Mouse (Mus musculus) CD4-positive, CD25-positive, alpha-beta regulatory T cell, adult 4 months (primary cell): ENCODE measurements around the gene P3h3. TPM values are rescaled to one million over a fixed set of nuclear protein-coding genes. Genes with fewer than 3 reads are reported as not detected.
"Not testable (repeated sequence)": the region's sequence is repeated elsewhere in the genome, so short reads cannot be mapped to it uniquely, and the experiment has no call there.

ENCODE experiments used
- ATAC-seq: one replicate; pipeline ENCODE4 v1.8.0; 2017
- polyA plus RNA-seq, 2 experiments: library from polyadenylated mRNA; unstranded; fragments of 100-300 nt; shearing (Covaris generic); gene quantifications; one replicate each; pipeline ENCODE4 v1.2.1; 2017

P3h3 gene
- polyA plus RNA-seq, result under 1 TPM in 1 of 2 experiments, not detected in 1; 0.11 TPM

GRCm38 (mm10) chr6:124856916-124857839 lies at the start of gene P3h3:
Gene P3h3 (minus strand): TSS chr6:124857752.
- ATAC-seq, result peak; percentile 85

GRCm38 (mm10) chr6:124904991-124905860 lies 47.7 kb upstream of the P3h3 start:
- no peak for ATAC-seq

- peak; percentile 6 for ATAC-seq
These were observed 46.8 kb upstream of the P3h3 start for GRCm38 (mm10) chr6:124904161-124904981.

DNA sequence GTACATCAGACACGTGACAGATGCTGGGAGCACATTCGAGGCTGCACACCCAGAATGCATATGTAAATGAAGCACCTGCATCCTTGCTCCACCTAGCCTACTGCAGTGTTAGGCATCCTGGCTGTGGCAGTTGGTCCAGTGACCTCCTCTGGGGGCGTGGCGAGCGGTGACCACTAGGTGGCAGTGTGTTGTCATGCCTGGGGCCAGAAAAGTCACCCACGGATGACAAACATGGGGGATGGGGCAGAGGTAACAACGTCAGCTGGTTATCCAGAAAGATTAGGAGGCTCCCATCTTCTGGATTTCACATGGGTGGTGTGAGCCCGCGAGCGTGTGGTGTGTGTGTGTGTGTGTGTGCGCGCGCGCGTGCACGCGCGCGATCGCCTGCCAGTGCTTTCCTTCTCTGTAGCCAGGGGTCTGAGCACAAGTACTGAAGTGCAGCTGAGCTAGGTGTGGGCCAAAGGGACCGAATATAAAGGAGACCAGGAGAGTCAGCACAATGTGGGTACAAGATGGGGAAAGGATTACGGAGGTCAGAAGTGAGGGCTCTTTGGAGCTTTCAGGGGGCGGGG lies 46.1 kb upstream of the P3h3 start:
- peak; percentile 66 for ATAC-seq

- ATAC-seq, result no peak
These were observed 44.3 kb upstream of the P3h3 start for GRCm38 (mm10) chr6:124901851-124902250.

DNA sequence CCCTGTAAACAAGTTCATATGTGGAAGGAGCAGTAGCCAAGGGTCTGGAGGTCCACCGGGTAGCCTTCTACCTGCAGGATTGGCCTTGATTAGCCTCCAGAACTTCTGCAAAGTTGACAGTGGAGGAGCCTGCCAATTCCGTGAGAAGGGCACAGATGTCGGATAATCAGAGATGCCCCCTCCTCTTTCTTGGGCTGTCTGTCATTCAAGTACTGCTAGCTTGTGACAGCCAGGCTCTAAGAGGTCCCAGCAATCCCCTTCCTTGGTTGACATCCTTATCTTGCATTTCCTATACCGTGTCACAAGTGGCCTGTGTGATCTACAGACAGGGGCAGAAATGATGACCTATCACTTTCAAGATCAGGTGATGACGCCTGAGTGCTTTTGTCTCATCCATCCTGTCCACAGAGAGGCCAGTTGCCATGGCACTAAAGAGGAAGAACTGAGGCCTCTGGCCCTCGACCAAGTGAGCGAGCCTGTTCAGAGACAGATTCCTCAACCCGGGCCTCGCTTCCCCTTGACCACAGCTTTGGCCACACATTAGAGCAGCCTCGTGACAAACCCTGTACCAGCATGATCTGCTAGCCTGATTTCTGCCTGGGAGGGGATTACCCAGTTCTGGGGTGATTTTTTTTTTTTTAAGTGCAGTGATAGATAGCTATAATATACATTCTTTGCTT lies 43.4 kb upstream of the P3h3 start:
- ATAC-seq, result peak; percentile 59

DNA sequence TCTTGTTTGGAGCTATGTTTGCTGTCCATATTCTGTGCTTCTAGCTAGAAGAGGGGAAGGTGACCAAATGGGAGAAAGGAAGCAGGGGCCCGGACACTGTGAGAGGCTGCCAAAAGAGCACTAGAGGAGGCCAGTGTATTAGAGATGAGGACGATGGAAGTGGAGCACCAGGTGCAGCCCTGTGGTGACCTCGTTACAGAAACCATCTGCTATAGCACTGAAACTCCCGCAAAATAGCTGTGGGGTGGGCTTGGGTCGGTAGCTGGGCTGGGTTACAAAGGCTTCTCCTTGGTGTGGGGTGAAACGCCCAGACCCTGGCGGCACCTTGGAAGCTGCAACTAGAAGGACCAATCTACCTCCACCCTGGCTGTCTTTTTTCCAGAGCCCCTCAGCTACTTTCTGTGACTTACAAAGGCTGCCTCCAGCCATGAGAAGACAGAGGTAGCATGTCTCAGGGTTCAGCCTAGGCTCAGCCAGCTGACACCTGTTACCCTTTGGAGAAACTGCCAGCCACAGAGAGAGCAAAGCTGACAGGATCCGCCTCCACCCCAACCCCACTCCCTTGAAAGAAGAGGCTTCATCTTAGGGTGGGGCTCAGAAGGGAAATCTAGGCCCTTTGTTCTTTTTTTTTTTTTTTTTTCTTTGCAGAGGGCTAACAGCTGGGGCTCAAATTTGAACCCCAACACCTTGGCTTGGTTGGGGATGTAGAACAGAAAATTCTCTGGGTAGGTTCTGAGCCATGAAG lies 42.7 kb upstream of the P3h3 start:
- ATAC-seq, result no peak

DNA sequence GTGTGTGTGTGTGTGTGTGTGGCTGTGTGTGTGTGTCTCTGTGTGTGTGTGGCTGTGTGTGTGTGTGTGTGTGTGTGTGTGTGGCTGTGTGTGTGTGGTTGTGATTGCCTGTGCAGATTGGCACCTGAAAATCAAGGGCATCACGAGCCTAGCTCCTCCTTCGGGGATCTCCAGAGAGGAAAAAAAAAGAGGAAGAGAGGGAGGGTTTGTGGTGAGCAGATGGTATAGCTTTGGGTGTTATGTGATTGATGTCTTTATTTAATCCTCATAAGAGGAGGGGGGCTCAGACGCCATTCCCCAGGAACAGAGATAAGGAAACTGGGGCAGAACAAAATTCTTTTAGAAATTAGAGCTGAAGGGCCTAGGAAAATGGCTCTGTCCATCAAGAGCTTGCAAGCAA lies 40.8 kb upstream of the P3h3 start:
- ATAC-seq, result peak; percentile 11

- ATAC-seq, result not testable (repeated sequence)
These were observed 36.6 kb upstream of the P3h3 start for GRCm38 (mm10) chr6:124894113-124894512.

- no peak for ATAC-seq
These were observed 33.4 kb upstream of the P3h3 start for GRCm38 (mm10) chr6:124890997-124891396.

GRCm38 (mm10) chr6:124888555-124889125 lies 31.1 kb upstream of the P3h3 start:
- ATAC-seq, result no peak

DNA sequence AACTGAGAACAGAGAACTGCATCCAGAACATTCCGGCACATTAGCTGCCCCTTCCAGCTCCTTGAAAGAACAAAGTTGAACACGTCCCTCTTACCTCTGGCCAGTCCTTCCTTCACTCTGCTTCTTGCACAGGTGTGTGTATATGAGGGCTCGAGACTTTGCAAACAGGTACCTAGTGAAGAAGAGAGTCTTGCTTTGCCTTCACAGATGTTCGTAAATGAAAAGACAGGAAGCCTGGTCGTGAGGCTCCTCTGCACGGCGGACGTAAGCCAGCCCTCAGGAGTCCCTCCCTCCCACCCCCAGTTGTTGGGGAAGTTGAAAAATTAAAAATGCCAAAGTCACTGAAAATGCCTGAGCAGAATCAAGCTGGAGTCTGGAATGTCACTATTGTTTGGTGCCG lies 30.4 kb upstream of the P3h3 start, which contains the start of gene Cd4:
Gene Cd4, minus strand, starts transcription at position 236 of the 400 bp plus-strand sequence.
- peak; percentile 36 for ATAC-seq

- peak; percentile 28 for ATAC-seq
These were observed 28.4 kb upstream of the P3h3 start for GRCm38 (mm10) chr6:124885956-124886381.

DNA sequence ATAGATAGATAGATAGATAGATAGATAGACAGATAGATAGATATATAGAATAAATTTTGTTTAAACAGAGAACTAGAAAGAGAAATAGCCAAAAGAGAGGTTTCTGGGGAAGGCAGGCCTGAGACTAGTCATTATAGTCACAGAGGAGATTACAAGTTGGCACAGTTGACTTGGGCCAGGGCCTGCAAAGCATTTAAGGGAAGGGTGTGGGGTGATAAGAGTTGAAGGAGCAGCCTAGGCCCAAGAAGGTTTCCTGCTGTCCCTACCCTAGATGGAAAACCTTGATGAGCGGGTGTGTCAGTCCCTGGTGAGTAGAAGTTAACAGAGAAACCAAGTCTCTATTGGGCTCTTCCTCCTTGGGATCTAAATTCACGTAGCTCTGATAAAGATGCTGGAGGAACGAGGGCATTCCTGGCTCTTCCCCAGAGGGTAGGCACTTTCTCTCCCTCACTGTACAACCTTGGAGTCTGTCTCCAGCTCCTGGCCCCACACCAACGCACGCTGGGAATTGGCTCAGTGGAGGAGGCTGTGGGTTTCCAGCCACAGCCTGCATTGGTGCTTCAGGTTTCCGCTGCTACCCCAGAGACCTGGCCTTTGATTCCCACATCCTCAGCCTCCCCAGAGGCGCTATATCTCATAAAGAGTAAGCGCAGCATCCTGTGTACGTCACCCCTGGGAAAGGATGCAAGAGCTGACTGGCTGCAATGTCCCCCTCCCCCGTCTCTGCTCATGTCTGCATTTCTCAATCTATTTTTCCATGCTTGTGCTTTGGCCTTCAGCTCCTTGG lies 27.4 kb upstream of the P3h3 start:
- ATAC-seq, result peak; percentile 92

GRCm38 (mm10) chr6:124883351-124883750 lies 25.8 kb upstream of the P3h3 start:
- no peak for ATAC-seq

DNA sequence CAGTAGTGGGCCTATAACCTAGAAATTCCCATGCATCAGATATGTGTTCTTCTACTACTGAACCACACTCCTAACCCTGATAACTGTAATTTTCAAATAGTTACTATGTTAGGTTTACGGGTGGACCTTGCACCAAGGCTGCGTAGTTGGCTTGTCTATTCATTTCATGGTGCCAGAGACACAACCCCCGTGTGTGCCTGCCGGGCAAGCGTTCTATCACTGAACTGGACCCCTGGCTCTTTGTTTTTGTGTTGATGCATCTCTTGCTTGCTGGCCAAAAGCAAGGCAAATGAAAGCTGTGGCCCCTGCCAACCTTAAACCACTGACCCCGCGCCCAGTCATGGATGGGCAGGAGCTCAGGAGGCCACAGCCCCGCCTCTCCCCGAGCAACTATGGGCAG lies 24.3 kb upstream of the P3h3 start:
- no peak for ATAC-seq

DNA sequence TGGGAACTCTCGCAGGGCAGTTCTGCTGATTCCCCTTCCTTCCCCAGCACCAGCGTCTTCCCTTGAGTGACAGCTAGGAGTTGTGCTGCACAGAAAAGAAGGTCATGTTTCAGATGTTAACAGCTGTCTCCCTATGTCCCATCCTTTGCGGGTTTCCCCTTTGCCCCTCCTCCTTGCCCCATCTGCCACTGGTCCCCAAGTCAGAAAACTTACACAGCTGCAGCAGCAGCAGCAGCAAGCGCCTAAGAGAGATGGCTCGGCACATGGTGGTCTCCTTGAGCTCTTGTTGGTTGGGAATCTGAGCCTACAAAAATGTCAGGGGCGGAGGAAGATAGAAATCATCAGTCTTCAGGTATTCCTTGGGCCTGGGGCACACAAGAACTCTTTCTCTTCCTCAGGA lies 21.8 kb upstream of the P3h3 start:
- no peak for ATAC-seq

DNA sequence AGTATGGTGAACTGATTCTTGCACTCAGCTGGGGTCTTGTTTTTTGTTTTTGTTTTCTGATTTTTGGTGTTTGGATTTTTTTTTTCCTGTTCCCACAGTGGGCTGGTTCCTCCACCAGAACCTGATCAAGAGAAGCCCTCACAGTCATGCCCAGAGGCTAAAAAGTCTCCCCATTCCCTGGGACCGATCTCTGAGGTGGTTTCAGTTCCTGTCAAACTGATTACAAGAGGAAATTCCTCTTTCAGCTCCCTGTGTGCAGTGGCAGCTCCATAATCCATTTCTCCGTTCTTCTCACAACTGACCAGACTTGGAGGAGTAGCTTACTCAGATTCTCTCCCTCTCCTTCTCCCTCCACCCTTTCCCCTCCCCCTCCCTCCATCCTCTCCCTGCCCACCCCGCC lies 16.8 kb upstream of the P3h3 start:
- ATAC-seq, result no peak

DNA sequence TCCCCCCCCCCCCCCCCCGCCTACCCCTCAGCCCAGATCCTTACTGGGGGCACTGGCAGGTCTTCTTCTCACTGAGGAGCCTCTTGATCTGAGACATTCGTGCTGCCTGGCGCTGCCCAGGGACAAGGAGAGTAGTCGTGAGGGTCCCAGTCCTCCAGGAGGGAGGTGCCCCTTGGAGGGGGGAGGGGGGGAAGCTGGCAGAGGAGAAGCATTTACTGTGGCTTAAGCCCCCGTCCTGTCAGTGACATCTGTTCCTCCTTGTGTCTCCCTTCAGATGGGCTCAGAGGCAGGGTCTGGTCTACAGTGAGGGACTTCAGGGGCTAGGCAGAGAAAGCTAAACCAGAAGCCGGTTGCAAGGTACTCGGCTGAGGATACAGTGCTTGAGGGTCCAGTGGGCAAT lies 9.0 kb upstream of the P3h3 start:
- ATAC-seq, result no peak
